Mouse (Mus musculus) CH12.LX (cell line): Measurements from ENCODE around the gene Commd3. TPM values are rescaled to one million over a fixed set of nuclear protein-coding genes. Genes with fewer than 3 reads are reported as not detected.
A peak's percentile ranks its signal among the peaks of the same experiment; 100 is the strongest.

Experiments used
- DNase-seq: peaks from one replicate; pipeline ENCODE4 v3.0.0-alpha.2; 2013; ENCODE audit errors: extremely low read depth
- H3K27ac ChIP-seq: 2 replicates; pipeline ENCODE4 v1.5.1; 2012; ENCODE audit warnings: low read depth, mild to moderate bottlenecking, control low read depth, moderate library complexity; ENCODE audit not compliant: insufficient read depth
- H3K27me3 ChIP-seq: replicated peaks from 2 replicates; pipeline ENCODE3; 2012; ENCODE audit warnings: inconsistent platforms
- H3K36me3 ChIP-seq, 2 experiments: replicated peaks in 1 of 2; 2 replicates each; pipeline versions ENCODE3 to v1.6.1; 2012; ENCODE audit warnings: inconsistent platforms in 1 of 2, low read length in 1 of 2, mild to moderate bottlenecking in 1 of 2, mixed read lengths in 1 of 2, moderate library complexity in 1 of 2; ENCODE audit not compliant: control insufficient read depth in 1 of 2, insufficient read depth in 1 of 2
- H3K4me1 ChIP-seq, 2 experiments: 2 replicates each; pipeline ENCODE4 v1.6.1; 2012; ENCODE audit warnings: inconsistent platforms in 1 of 2, moderate library complexity in 1 of 2; ENCODE audit not compliant: insufficient read depth in 2 of 2, control insufficient read depth in 1 of 2
- H3K4me2 ChIP-seq: 2 replicates; pipeline ENCODE4 v1.6.1; 2012; ENCODE audit warnings: low read depth, mild to moderate bottlenecking, control low read depth; ENCODE audit not compliant: poor library complexity, insufficient read depth, severe bottlenecking
- H3K4me3 ChIP-seq, 3 experiments: fragments of 150-350 bp in 1 of 3; sonication (generic) in 1 of 3; replicated peaks in 1 of 3; 2 replicates each; pipeline versions ENCODE3 to v1.5.1; 2011 to 2012; ENCODE audit warnings: low read depth in 2 of 3, low read length in 2 of 3, mild to moderate bottlenecking in 2 of 3, moderate library complexity in 2 of 3, control low read depth in 1 of 3, improper control_type of control experiment in 1 of 3, inconsistent platforms in 1 of 3, mixed read lengths in 1 of 3; ENCODE audit not compliant: poor library complexity in 1 of 3
- H3K79me2 ChIP-seq: replicated peaks from 2 replicates; pipeline ENCODE4 v1.6.1; 2012; ENCODE audit warnings: mild to moderate bottlenecking, moderate library complexity; ENCODE audit not compliant: control insufficient read depth, poor library complexity, insufficient read depth, severe bottlenecking; ENCODE audit errors: extremely low read depth
- H3K9ac ChIP-seq: 2 replicates; pipeline ENCODE4 v1.6.1; 2012; ENCODE audit warnings: low read depth, mild to moderate bottlenecking, control low read depth, moderate library complexity; ENCODE audit not compliant: insufficient read depth
- H3K9me3 ChIP-seq: replicated peaks from 2 replicates; pipeline ENCODE3; 2012; ENCODE audit warnings: low read length, inconsistent platforms, mixed read lengths
- CHD1 ChIP-seq: IDR thresholded peaks from 2 replicates; pipeline ENCODE4 v1.6.1; 2012; ENCODE audit warnings: low read depth, low read length, improper control_type of control experiment, inconsistent platforms
- CTCF ChIP-seq, 2 experiments: IDR thresholded peaks in 1 of 2; conservative IDR thresholded peaks in 1 of 2; 2 replicates each; pipeline ENCODE4 v1.5.1; 2011 to 2012; ENCODE audit warnings: low read depth in 2 of 2, low read length in 2 of 2, improper control_type of control experiment in 1 of 2, inconsistent platforms in 1 of 2, mild to moderate bottlenecking in 1 of 2, moderate library complexity in 1 of 2
- E2F4 ChIP-seq: IDR thresholded peaks from 2 replicates; pipeline ENCODE4 v1.6.1; 2011; ENCODE audit warnings: low read depth, low read length, improper control_type of control experiment; ENCODE audit not compliant: insufficient replicate concordance
- HCFC1 ChIP-seq: IDR thresholded peaks from 2 replicates; pipeline ENCODE4 v1.6.1; 2012; ENCODE audit warnings: low read depth, mild to moderate bottlenecking, inconsistent platforms, low read length, improper control_type of control experiment
- IRF4 ChIP-seq: IDR thresholded peaks from 2 replicates; pipeline ENCODE4 v1.6.1; 2014; ENCODE audit warnings: low read depth, mild to moderate bottlenecking, inconsistent platforms, low read length, improper control_type of control experiment
- MAFK ChIP-seq: IDR thresholded peaks from 2 replicates; pipeline ENCODE4 v1.6.1; 2011; ENCODE audit warnings: low read length, improper control_type of control experiment; ENCODE audit not compliant: insufficient replicate concordance
- MEF2A ChIP-seq: IDR thresholded peaks from 2 replicates; pipeline ENCODE4 v1.6.1; 2014; ENCODE audit warnings: low read depth, mild to moderate bottlenecking, inconsistent platforms, low read length, improper control_type of control experiment, borderline replicate concordance
- MXI1 ChIP-seq: IDR thresholded peaks from 2 replicates; pipeline ENCODE4 v1.6.1; 2011; ENCODE audit warnings: mild to moderate bottlenecking, low read depth, low read length, improper control_type of control experiment
- MYC ChIP-seq: IDR thresholded peaks from 2 replicates; pipeline ENCODE4 v1.6.1; 2011; ENCODE audit warnings: low read depth, mild to moderate bottlenecking, improper control_type of control experiment, low read length
- NELFE ChIP-seq: IDR thresholded peaks from 2 replicates; pipeline ENCODE4 v1.6.1; 2011; ENCODE audit warnings: low read depth, low read length, improper control_type of control experiment
- NRF1 ChIP-seq: IDR thresholded peaks from 2 replicates; pipeline ENCODE4 v1.6.1; 2014; ENCODE audit warnings: low read depth, mild to moderate bottlenecking, inconsistent platforms, low read length, improper control_type of control experiment, moderate library complexity
- PAX5 ChIP-seq: IDR thresholded peaks from 2 replicates; pipeline ENCODE4 v1.6.1; 2012; ENCODE audit warnings: low read length, inconsistent platforms, mixed read lengths
- SIN3A ChIP-seq: IDR thresholded peaks from 2 replicates; pipeline ENCODE4 v1.6.1; 2012; ENCODE audit warnings: low read length, improper control_type of control experiment, inconsistent platforms
- SMC3 ChIP-seq: IDR thresholded peaks from 2 replicates; pipeline ENCODE4 v1.6.1; 2011; ENCODE audit warnings: low read depth, low read length, improper control_type of control experiment
- TBP ChIP-seq: conservative IDR thresholded peaks from 2 replicates; pipeline ENCODE4 v1.6.1; 2011; ENCODE audit warnings: low read depth, low read length, improper control_type of control experiment
- UBTF ChIP-seq: IDR thresholded peaks from 2 replicates; pipeline ENCODE4 v1.6.1; 2012; ENCODE audit warnings: low read depth, mild to moderate bottlenecking, inconsistent platforms, low read length, improper control_type of control experiment, moderate library complexity
- USF2 ChIP-seq: conservative IDR thresholded peaks from 2 replicates; pipeline ENCODE4 v1.6.1; 2011; ENCODE audit warnings: low read depth, low read length, improper control_type of control experiment
- ZC3H11A ChIP-seq: IDR thresholded peaks from 2 replicates; pipeline ENCODE4 v1.6.1; 2012; ENCODE audit warnings: low read depth, mild to moderate bottlenecking, inconsistent platforms, low read length, improper control_type of control experiment
- ZKSCAN1 ChIP-seq: IDR thresholded peaks from 2 replicates; pipeline ENCODE4 v1.6.1; 2012; ENCODE audit warnings: low read depth, inconsistent platforms, low read length, improper control_type of control experiment, borderline replicate concordance
- dilution Hi-C: fragments of 300-500 bp; cut with MboI; formaldehyde crosslinking; loops from 2 replicates; pipeline ENCODE4 v1.14.3; 2020; ENCODE audit warnings: low sequenced_read_pairs; ENCODE audit not compliant: extremely low pct_unique_long_range_greater_than_20kb, extremely low pct_ligation_motif_present
- in situ Hi-C: fragments of 300-500 bp; cut with MboI; formaldehyde crosslinking; loops from 3 replicates; pipeline ENCODE4 v1.14.3; 2019; ENCODE audit warnings: low sequenced_read_pairs, low pct_ligation_motif_present, low pct_unique_long_range_greater_than_20kb, mixed read lengths
- polyA plus RNA-seq: library from polyadenylated mRNA; unstranded; fragments of >175 nt; gene quantifications from 2 replicates; pipeline ENCODE4 v1.2.1, GENCODE M21; 2012; ENCODE audit warnings: low read depth; ENCODE audit not compliant: insufficient read length
- total RNA-seq, 2 experiments: library from RNA; depleted of rRNA; stranded (reverse); fragments of 300-350 nt in 1 of 2; fragments of >200 nt in 1 of 2; gene quantifications; 2 replicates each; pipeline ENCODE4 v1.2.3; 2012 to 2014

Gene Commd3
- total and polyA plus RNA-seq, 3 experiments, result 116 to 183 (median 149) TPM

DNA sequence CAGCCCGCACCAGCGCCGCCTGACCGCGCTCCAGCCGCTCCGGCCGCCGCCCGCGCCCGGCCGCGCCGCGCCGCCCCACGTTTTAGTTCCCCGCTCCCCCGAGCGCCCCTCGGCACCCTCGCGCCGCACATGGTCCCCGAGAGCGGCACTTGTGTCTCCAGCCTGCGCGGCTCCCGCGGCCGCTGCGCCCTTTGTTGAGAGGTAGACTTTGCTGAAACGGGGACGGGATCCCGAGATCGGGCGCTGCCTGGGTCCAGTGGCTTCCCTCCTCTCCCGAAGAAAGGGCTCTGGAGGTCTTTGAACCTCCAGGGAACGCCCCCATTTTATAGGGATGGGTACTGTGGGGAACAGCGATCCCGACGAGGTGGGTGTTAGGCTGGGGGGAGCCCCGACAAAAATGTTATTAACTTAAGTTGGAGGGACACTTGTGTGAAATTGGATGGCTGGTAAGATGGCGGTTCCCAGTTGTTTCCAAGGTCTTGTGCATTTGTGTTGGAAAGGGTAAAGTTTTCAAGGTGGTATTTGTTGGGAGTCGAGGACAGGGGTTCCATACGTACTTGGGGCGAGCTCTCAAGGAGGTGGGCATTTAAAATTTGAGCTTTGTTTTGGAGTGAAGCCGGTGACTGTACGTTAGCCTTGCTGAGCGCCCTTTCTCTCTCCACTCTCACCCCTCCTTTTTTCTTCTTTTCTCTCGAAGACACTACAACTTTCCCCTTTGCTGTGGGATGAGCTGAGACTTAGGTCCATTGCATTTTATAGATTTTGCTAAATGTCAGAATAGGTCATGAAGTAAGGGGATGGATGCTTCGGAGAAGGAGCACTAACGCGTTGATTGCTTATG lies 5.7 kb downstream of the Commd3 start:
- H3K27me3 ChIP-seq, result peaks cover 15% of the 10 kb centered on the region
- peak overlapping the region; percentile 99 for H3K9ac ChIP-seq
- H3K36me3 ChIP-seq, result peaks cover 2 to 16% of the 10 kb centered on the region in 2 experiments
- dilution Hi-C loops, result no loop called here
- H3K9me3 ChIP-seq, result no peaks in the 10 kb centered on the region
- no peak for TF ChIP-seq SIN3A
- 0 out of 2 replicates have a peak, but pooled peaks have one; percentile 4 for TF ChIP-seq MXI1
- TF ChIP-seq, all 38 proteins: peak for 1
- peak overlapping the region; percentile 85 for H3K4me2 ChIP-seq
- DNase-seq, result peak; percentile 19
- H3K4me1 ChIP-seq, result peaks cover 0 to 27% of the 10 kb centered on the region in 2 experiments; a peak in 2 of 4 replicates
- H3K27ac ChIP-seq, result no peak overlapping the region
- H3K4me3 ChIP-seq, result peak overlapping the region; percentile 71 to 81 (median 75)
- H3K79me2 ChIP-seq, result peaks cover 23% of the 10 kb centered on the region
- in situ Hi-C loops, result loop anchor here (25.0 kb wide), 2 partner anchors 291 to 641 kb away; partner anchors contain the start of genes A930004D18Rik, Dnajc1 and Skida1

DNA sequence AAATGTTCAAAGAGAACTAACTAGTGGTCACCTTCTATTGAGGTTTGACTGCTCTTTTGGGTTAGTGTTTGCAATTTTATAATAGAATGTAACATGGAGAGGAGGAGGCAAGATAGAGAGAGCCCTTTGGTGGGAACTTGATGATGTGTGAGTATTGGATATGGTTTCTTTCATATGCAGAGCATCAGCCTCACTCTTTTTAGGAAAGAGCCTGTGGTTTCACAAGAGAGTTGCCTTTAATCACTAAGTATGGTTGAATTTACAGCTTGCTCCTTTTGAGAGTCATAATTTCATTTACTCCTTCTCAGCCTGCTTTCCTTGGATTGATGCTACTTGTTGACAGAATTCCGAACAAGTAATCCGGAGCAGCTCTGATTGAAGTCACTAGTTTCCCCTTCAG lies 7.5 kb downstream of the Commd3 start:
- H3K4me3 ChIP-seq, result no peak overlapping the region
- no peaks in the 10 kb centered on the region for H3K9me3 ChIP-seq
- in situ Hi-C loops (loop anchor here (25.0 kb wide), 2 partner anchors 292 to 642 kb away; partner anchors contain the start of genes A930004D18Rik, Dnajc1 and Skida1), dilution Hi-C loops (no loop called here)
- peaks cover 0 to 20% of the 10 kb centered on the region in 2 experiments; a peak in 2 of 4 replicates for H3K4me1 ChIP-seq
- no peak overlapping the region for H3K27ac ChIP-seq
- TF ChIP-seq MEF2A (no peak), CHD1 (no peak), SMC3 (no peak), USF2 (no peak), ZKSCAN1 (no peak)
- peaks cover 15% of the 10 kb centered on the region for H3K27me3 ChIP-seq
- DNase-seq, result no peak
- peaks cover 17% of the 10 kb centered on the region; the same call in 1 of the 2 replicates for H3K79me2 ChIP-seq
- peaks cover 9 to 21% of the 10 kb centered on the region in 2 experiments for H3K36me3 ChIP-seq
- no peak overlapping the region for H3K9ac ChIP-seq
- H3K4me2 ChIP-seq, result no peak overlapping the region

DNA sequence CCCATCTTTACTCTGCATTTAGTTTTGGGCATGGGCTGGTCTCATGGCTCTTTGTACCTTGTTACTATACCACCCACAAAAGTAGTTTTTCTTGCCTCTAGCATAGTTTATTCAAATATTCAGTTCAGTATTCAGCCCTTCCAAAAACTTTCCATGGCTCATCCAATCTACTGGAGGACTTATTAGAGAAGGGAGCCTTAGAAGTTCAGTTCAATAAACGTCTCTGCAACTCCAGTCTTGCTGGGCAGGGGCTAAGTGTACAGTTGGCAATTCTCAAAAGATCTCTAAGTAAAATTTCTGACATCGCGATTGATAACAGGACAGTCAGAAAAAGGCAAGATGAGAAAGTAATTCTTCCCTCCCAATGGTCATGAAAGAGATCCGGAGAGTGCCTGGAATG lies 8.3 kb downstream of the Commd3 start:
- peaks cover 15% of the 10 kb centered on the region for H3K27me3 ChIP-seq
- TF ChIP-seq MYC (no peak), HCFC1 (no peak), NRF1 (no peak), PAX5 (no peak), UBTF (no peak), CHD1 (no peak), IRF4 (no peak), TBP (no peak), CTCF (conservative IDR thresholded peaks at IDR 0.05 in 1 of 2, IDR thresholded peaks at IDR 0.05 in 1 of 2; ENCODE audit: low read depth in 2 of 2, low read length in 2 of 2) (no peak), ZC3H11A (no peak), E2F4 (no peak), MAFK (no peak), MXI1 (no peak), NELFE (no peak)
- TF ChIP-seq, all 38 proteins: peak for 0
- Histone ChIP-seq H3K9me3 (no peaks in the 10 kb centered on the region), H3K27ac (no peak overlapping the region), H3K79me2 (peaks cover 17% of the 10 kb centered on the region; the same call in 1 of the 2 replicates), H3K4me3 (no peak overlapping the region), H3K36me3 (peaks cover 9 to 21% of the 10 kb centered on the region in 2 experiments), H3K4me1 (peaks cover 0 to 19% of the 10 kb centered on the region in 2 experiments; a peak in 2 of 4 replicates), H3K9ac (no peak overlapping the region), H3K4me2 (no peak overlapping the region)
- in situ Hi-C loops, result loop anchor here (25.0 kb wide), 2 partner anchors 293 to 643 kb away; partner anchors contain the start of genes A930004D18Rik, Dnajc1 and Skida1
- DNase-seq, result no peak
- dilution Hi-C loops, result no loop called here
